Mouse (Mus musculus) hindbrain, embryonic 12.5 days (tissue): ENCODE results near the gene Tnfrsf14. TPM values are rescaled to one million over a fixed set of nuclear protein-coding genes. Genes with fewer than 3 reads are reported as not detected.

Experiments used
- ATAC-seq: fragments of 200-750 bp; cut with Nextera tagmentation; 2 replicates; pipeline ENCODE4 v1.8.0; 2017; ENCODE audit warnings: moderate TSS enrichment; ENCODE audit not compliant: low FRiP score
- H3K27ac ChIP-seq: fragments of 300-500 bp; sonication (generic); 2 replicates; pipeline ENCODE4 v1.5.1; 2016; ENCODE audit warnings: mild to moderate bottlenecking
- H3K27me3 ChIP-seq: fragments of 300-500 bp; sonication (generic); 2 replicates; pipeline ENCODE4 v1.6.1; 2016; ENCODE audit warnings: mild to moderate bottlenecking
- H3K36me3 ChIP-seq: fragments of 300-500 bp; sonication (generic); 2 replicates; pipeline ENCODE4 v1.6.1; 2016; ENCODE audit warnings: mild to moderate bottlenecking
- H3K4me1 ChIP-seq: fragments of 300-500 bp; sonication (generic); 2 replicates; pipeline ENCODE4 v1.6.1; 2016
- H3K4me2 ChIP-seq: fragments of 300-500 bp; sonication (generic); replicated peaks from 2 replicates; pipeline ENCODE4 v1.6.1; 2016; ENCODE audit warnings: mild to moderate bottlenecking
- H3K4me3 ChIP-seq: fragments of 300-500 bp; sonication (generic); 2 replicates; pipeline ENCODE4 v1.5.1; 2016; ENCODE audit warnings: mild to moderate bottlenecking
- H3K9ac ChIP-seq: fragments of 300-500 bp; sonication (generic); 2 replicates; pipeline ENCODE4 v1.6.1; 2016; ENCODE audit warnings: mild to moderate bottlenecking, moderate library complexity
- H3K9me3 ChIP-seq: fragments of 300-500 bp; sonication (generic); replicated peaks from 2 replicates; pipeline ENCODE4 v1.6.1; 2016; ENCODE audit warnings: mild to moderate bottlenecking
- WGBS: fragments of 180-500 bp; shearing (Covaris S2); methylation state at CpG from one replicate; pipeline ENCODE4 v1.1.7; 2016; 5-methylcytosine and 5-hydroxymethylcytosine counted together
- polyA plus RNA-seq: library from polyadenylated mRNA; unstranded; fragments of >200 nt; fragmentation: Nextera tagmentation; extraction: Ambion mirVana; gene quantifications from 2 replicates; pipeline ENCODE4 v1.2.1, GENCODE M21; 2016

Gene Tnfrsf14
- polyA plus RNA-seq, 1 experiment from 2014 or later, result 0.97 TPM

DNA sequence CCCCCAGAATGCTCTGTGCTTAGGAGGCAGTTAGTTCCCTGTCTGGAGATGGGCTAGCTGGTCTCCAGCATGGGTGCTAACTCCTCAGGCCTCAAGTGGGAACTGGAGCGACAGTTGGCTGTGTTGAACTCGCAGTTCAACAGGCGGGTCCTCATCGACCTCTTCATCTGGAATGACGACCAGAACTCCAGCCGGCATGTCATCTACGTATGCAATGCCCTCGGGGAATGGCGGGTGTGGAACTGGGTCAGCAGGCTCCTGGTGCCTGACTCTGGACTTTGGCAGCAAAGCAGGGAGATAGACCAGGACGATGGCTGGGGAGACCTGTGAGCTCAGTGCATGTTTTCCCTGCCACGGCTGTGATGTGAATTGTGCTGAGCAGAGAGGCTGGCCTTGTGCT is 42.9 kb downstream of the Tnfrsf14 start:
- no peak for ATAC-seq
- Histone ChIP-seq H3K9ac (no peak overlapping the region), H3K27me3 (no peaks in the 10 kb centered on the region), H3K9me3 (no peaks in the 10 kb centered on the region), H3K4me2 (no peak overlapping the region), H3K27ac (no peak overlapping the region), H3K4me1 (peaks cover 8% of the 10 kb centered on the region), H3K4me3 (no peak overlapping the region), H3K36me3 (no peaks in the 10 kb centered on the region)
- 81% methylated on average over 11 of the region's 11 CpGs for WGBS

DNA sequence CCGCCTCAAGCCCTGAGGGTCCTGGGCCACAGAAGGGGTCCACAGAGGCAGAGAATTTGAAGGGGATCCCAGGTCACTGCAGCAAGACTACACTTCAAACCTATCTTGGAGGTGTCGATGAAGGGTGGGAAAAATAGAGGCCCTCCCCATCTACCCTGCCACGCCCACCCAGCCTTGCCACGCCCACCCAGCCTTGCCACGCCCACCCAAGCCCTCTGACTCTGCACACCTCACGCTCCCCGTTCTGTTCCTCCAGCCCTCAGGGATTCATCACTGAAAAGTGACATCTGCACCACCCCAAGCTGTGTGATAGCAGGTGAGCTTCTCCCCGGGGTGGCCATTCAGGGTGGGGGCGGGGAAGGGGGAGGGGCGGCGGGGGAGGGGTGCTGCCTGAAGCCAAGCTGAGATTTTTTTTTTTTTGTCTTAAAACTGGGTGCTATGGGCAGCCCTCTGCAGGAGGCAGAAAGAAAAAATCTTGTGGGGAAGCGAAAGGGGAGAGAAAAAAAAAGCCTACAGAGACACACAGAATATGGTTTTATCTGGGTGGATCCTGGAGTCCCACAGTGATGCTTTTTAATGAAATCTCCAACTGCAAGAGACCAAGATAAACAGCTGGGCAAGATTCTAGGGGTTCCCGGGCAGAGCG is 46.2 kb downstream of the Tnfrsf14 start:
- no peak for ATAC-seq
- WGBS, result 37% methylated on average over 12 of the region's 14 CpGs
- Histone ChIP-seq H3K4me3 (no peak overlapping the region), H3K4me2 (no peak overlapping the region), H3K4me1 (peaks cover 17% of the 10 kb centered on the region), H3K27me3 (no peaks in the 10 kb centered on the region), H3K9me3 (no peaks in the 10 kb centered on the region), H3K9ac (no peak overlapping the region), H3K36me3 (no peaks in the 10 kb centered on the region), H3K27ac (no peak overlapping the region)

DNA sequence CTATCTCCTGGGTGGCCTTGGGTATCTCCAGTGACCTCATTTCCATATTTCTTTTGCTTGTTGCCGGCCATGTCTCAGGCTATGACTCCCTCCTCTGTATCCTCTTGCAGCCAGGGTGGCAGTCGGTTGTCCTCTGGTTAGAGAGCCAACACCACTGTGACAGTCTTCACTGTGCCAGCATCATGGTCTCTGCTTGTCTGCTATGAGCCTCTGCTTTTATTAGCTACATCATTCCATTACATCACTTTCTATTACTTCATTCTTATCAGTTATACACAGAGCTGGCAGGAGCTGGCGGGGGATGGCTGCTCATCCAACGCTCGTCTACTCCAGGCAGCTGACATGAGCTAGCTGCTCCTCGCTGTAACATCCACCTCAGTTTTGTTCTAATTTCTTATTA is 47.6 kb downstream of the Tnfrsf14 start:
- WGBS, result 88% methylated on average over 6 of the region's 6 CpGs
- Histone ChIP-seq H3K27me3 (no peaks in the 10 kb centered on the region), H3K27ac (no peak overlapping the region), H3K9ac (no peak overlapping the region), H3K4me1 (peaks cover 10% of the 10 kb centered on the region; the same call in 1 of the 2 replicates), H3K4me3 (no peak overlapping the region), H3K4me2 (no peak overlapping the region), H3K9me3 (no peaks in the 10 kb centered on the region), H3K36me3 (no peaks in the 10 kb centered on the region)
- ATAC-seq, result no peak

DNA sequence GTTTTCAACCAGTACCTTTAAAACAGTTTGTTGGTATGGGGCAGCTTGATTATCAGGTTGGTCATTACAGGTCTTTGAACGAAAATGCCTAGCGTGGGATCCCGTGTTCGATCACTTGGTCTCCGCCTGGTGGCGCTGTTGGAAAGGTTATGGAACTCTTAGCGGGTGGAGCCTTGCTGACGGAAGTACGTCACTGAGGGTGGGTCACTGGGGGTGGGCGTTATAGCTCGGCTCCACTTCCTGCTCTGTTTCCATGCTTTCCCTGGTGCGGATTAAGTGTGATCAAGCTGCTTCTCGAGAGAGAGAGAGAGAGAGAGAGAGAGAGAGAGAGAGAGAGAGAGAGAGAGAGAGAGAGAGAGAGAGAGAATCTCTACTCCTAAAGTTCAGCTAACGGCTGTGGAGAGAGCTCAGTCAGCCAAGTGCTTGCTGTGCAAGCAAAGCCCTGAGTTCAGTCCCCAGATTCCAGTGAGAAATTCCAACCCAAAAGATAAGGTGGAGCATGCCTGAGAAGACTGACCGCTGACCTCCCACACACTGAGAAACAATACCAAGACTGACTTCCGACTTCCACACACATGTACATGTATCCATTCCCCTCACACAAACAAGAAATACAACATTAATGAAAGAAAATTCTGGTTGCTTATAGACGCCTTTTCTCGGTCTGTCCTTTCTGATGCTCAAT is 50.4 kb downstream of the Tnfrsf14 start:
- 14% methylated on average over 16 of the region's 18 CpGs for WGBS
- ATAC-seq, result peak; percentile 96
- Histone ChIP-seq H3K4me3 (peak overlapping the region; percentile 35), H3K27me3 (no peaks in the 10 kb centered on the region), H3K4me2 (peak overlapping the region; percentile 65), H3K36me3 (no peaks in the 10 kb centered on the region), H3K9me3 (no peaks in the 10 kb centered on the region), H3K4me1 (peaks cover 10% of the 10 kb centered on the region; the same call in 1 of the 2 replicates), H3K9ac (peak overlapping the region; percentile 47), H3K27ac (peak overlapping the region; percentile 76)

DNA sequence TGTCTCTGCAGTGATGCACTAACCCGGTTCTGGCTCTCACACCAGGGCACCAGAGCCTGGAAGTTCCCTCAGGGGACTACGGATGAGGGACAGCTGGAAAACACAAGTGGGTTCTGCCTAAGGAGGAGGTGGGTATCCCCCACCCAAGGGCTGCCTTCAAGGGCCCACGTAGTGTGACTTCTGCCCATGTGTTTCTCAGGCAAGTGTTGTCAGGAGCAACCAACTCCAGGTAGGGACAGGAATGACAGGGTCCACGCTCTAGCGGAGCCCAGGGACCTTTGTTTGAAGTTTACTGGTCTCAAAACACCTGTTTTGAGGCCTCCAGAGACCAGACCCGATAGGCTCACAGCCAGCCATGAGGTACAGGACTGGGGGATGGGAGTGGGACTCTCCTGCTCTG is 55.2 kb downstream of the Tnfrsf14 start:
- no peak overlapping the region for H3K27ac ChIP-seq
- peaks cover 16% of the 10 kb centered on the region for H3K27me3 ChIP-seq
- 81% methylated on average over 6 of the region's 6 CpGs for WGBS
- H3K9ac ChIP-seq, result no peak overlapping the region
- H3K36me3 ChIP-seq, result no peaks in the 10 kb centered on the region
- no peak overlapping the region for H3K4me3 ChIP-seq
- no peak for ATAC-seq
- H3K4me1 ChIP-seq, result peaks cover 11% of the 10 kb centered on the region
- H3K4me2 ChIP-seq, result no peak overlapping the region
- no peaks in the 10 kb centered on the region for H3K9me3 ChIP-seq

Other genes starting within 250 kb of the Tnfrsf14 start
- gene Ttc34, start 91.1 kb downstream of the Tnfrsf14 start, polyA plus RNA-seq, result 0.27 and 0.72 TPM in 2 replicates
- 0.40 and 0.41 TPM in 2 replicates for gene Mmel1, start 59.0 kb downstream of the Tnfrsf14 start, polyA plus RNA-seq
- 38.0 and 40.2 TPM in 2 replicates for gene Fam213b, start 29.4 kb downstream of the Tnfrsf14 start, polyA plus RNA-seq
- gene Hes5, start 32.4 kb upstream of the Tnfrsf14 start, polyA plus RNA-seq, result 293 and 329 TPM in 2 replicates
- 42.5 and 44.5 TPM in 2 replicates for gene Pank4, start 35.6 kb upstream of the Tnfrsf14 start, polyA plus RNA-seq
- 5.0 and 5.5 TPM in 2 replicates for gene Plch2, start 128.2 kb upstream of the Tnfrsf14 start, polyA plus RNA-seq
- gene Pex10, start 138.5 kb upstream of the Tnfrsf14 start, polyA plus RNA-seq, result 18.0 and 18.4 TPM in 2 replicates
- 130 and 137 TPM in 2 replicates for gene Rer1, start 157.8 kb upstream of the Tnfrsf14 start, polyA plus RNA-seq
- 7.7 and 8.0 TPM in 2 replicates for gene Morn1, start 158.0 kb upstream of the Tnfrsf14 start, polyA plus RNA-seq